Mouse (Mus musculus): ENCODE data around the gene Casr. TPM values are rescaled to one million over a fixed set of nuclear protein-coding genes. Genes with fewer than 3 reads are reported as not detected.

Gene Casr
- total and polyA plus RNA-seq, 2 experiments from 2014 or later = 0.33 to 1.5 TPM

DNA sequence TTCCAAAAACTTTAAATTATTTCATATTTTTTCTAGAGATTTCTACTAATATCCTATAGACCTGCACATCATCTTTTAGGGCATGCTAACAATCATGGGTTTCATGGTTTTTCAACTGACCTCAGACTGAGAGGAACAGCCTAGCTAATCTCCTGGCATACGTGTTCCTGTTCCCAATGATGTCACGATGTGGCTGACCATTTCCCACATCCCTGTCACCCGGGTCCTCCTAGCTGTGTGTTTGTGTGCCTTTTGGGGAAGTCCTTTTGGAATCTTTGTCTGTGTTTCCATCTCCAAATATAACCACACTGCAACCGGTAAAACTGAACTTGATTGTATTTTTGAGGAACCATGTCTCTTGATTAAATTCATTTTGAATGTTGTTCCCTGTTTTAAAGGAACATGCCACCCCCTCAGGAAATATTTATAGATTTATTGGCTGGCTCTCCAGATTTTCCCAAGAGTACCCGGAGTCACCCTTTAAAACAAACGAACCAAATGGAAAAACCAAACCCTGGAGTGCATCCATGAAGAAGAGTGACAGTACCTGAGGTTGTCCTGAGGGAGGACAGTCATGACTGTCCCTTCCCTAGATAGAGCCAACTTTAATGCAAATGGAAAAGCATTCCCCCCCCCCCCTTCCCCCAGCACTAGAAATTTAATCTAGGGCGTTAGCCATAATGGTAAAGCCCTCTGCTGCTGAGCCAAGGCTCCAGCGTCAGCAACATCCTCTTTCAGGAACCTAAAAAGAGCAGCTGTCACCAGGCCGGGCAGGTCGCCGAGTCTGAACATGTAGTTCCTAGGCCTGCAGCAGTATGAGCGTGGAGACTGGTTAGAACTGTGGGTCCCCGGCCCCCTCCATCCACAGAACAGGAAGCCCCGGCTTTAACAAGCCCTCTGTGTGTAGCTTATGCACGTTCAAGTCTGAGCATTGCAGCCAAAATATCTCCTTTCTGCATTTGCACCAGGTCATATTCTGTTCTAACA, 31.1 kb downstream of the Casr start:
- H3K36me3 ChIP-seq (ENCODE audit: insufficient read depth, low read length) = no peaks in the 10 kb centered on the region
- WGBS = 77% methylated on average over 15 of the region's 15 CpGs
- TF ChIP-seq CTCF (IDR thresholded peaks at IDR 0.05) = no peak
- ATAC-seq (ENCODE audit: low FRiP score) = no peak
- H3K27ac ChIP-seq (ENCODE audit: low read depth, low read length) = no peak overlapping the region
- no peak for DNase-seq (ENCODE audit: low spot score)
- H3K4me2 ChIP-seq (ENCODE audit: low read depth, low read length, poor library complexity, severe bottlenecking) = no peak overlapping the region
- H3K9ac ChIP-seq (replicated peaks; ENCODE audit: low read length, poor library complexity, severe bottlenecking) = no peak overlapping the region
- H3K27me3 ChIP-seq (ENCODE audit: insufficient read depth, low read length) = no peaks in the 10 kb centered on the region
- H3K4me3 ChIP-seq (ENCODE audit: low read depth, low read length) = no peak overlapping the region
- H3K9me3 ChIP-seq (ENCODE audit: low read length) = no peaks in the 10 kb centered on the region
- H3K4me1 ChIP-seq (ENCODE audit: insufficient read depth, low read length) = no peaks in the 10 kb centered on the region

DNA sequence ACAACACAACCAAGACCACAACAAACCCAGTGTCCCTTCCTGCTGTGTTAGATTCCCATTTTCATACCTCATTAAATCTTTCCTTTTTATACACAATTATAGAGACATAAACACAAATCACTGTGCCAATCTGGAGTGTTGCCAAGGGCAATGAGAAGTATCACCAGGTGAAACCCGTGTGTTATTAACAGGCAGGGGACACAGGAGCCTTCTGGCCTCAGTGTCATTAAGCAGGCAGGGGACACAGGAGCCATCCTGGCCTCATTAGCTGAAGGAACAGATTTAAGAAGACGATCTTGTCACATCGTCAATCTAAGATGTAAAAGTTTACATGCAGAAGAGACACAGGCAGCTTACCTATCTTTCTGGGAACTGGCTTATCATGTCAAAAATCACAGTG, 33.1 kb downstream of the Casr start:
- Histone ChIP-seq H3K9ac (replicated peaks; ENCODE audit: low read length, poor library complexity, severe bottlenecking) (no peak overlapping the region), H3K4me3 (ENCODE audit: low read depth, low read length) (no peak overlapping the region), H3K27ac (ENCODE audit: low read depth, low read length) (no peak overlapping the region), H3K4me1 (ENCODE audit: insufficient read depth, low read length) (no peaks in the 10 kb centered on the region), H3K27me3 (ENCODE audit: insufficient read depth, low read length) (no peaks in the 10 kb centered on the region), H3K36me3 (ENCODE audit: insufficient read depth, low read length) (no peaks in the 10 kb centered on the region), H3K4me2 (ENCODE audit: low read depth, low read length, poor library complexity, severe bottlenecking) (no peak overlapping the region), H3K9me3 (ENCODE audit: low read length) (no peaks in the 10 kb centered on the region)
- TF ChIP-seq CTCF (IDR thresholded peaks at IDR 0.05) = no peak
- WGBS = 74% methylated on average over 3 of the region's 3 CpGs
- DNase-seq (ENCODE audit: low spot score) (peak; percentile 12), ATAC-seq (ENCODE audit: low FRiP score) (no peak)

DNA sequence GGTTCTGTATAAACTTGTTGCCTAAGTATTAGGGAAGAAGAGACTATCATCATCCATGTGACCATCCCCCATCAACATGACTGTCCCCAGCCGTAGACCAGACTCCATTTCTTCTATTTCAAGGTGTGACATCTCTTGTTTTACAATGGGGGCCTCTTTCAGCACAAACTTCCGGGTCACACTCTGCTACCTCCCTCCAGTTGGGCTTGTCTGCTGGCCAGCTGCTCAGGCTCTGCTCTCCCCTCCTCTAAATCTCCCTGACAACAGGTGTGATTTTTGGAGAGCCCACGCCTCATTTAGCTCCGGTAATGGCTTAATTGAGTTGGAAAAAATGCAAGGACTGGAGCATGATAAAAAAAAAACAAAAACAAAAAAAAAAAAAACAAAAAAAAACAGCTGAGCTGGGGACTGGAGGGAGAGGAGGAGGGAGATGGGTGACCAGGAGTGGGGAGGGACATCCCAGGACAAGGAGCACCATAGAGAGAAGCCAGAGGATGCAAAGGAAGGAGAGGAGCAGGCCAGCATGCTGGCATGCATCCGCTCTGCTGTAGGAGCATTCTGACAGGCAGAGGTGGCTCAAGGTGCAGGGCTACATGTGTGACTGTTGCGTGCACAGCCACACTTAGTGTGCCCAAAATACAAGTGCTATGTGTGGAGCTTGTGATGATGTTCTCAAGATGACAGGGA, 35.2 kb downstream of the Casr start:
- no peaks in the 10 kb centered on the region for H3K36me3 ChIP-seq (ENCODE audit: insufficient read depth, low read length)
- H3K9ac ChIP-seq (replicated peaks; ENCODE audit: low read length, poor library complexity, severe bottlenecking) = no peak overlapping the region
- no peak overlapping the region for H3K4me3 ChIP-seq (ENCODE audit: low read depth, low read length)
- no peaks in the 10 kb centered on the region for H3K27me3 ChIP-seq (ENCODE audit: insufficient read depth, low read length)
- H3K4me1 ChIP-seq (ENCODE audit: insufficient read depth, low read length) = no peaks in the 10 kb centered on the region
- H3K9me3 ChIP-seq (ENCODE audit: low read length) = no peaks in the 10 kb centered on the region
- no peak overlapping the region for H3K27ac ChIP-seq (ENCODE audit: low read depth, low read length)
- DNase-seq (ENCODE audit: low spot score) (no peak), ATAC-seq (ENCODE audit: low FRiP score) (no peak)
- 60% methylated on average over 6 of the region's 6 CpGs for WGBS
- H3K4me2 ChIP-seq (ENCODE audit: low read depth, low read length, poor library complexity, severe bottlenecking) = no peak overlapping the region
- no peak for TF ChIP-seq CTCF (IDR thresholded peaks at IDR 0.05)

- no peak overlapping the region for H3K9ac ChIP-seq (replicated peaks; ENCODE audit: low read length, poor library complexity, severe bottlenecking)
- DNase-seq (ENCODE audit: low spot score) (no peak), ATAC-seq (ENCODE audit: low FRiP score) (no peak)
- H3K36me3 ChIP-seq (ENCODE audit: insufficient read depth, low read length) = no peaks in the 10 kb centered on the region
- no peak overlapping the region for H3K27ac ChIP-seq (ENCODE audit: low read depth, low read length)
- 69% methylated on average over 5 of the region's 5 CpGs for WGBS
- no peaks in the 10 kb centered on the region for H3K4me1 ChIP-seq (ENCODE audit: insufficient read depth, low read length)
- no peak overlapping the region for H3K4me2 ChIP-seq (ENCODE audit: low read depth, low read length, poor library complexity, severe bottlenecking)
- no peaks in the 10 kb centered on the region for H3K9me3 ChIP-seq (ENCODE audit: low read length)
- H3K27me3 ChIP-seq (ENCODE audit: insufficient read depth, low read length) = no peaks in the 10 kb centered on the region
- no peak overlapping the region for H3K4me3 ChIP-seq (ENCODE audit: low read depth, low read length)
- no peak for TF ChIP-seq CTCF (IDR thresholded peaks at IDR 0.05)
Observed at GRCm38 (mm10) chr16:36523095-36523494, 38.8 kb downstream of the Casr start.

DNA sequence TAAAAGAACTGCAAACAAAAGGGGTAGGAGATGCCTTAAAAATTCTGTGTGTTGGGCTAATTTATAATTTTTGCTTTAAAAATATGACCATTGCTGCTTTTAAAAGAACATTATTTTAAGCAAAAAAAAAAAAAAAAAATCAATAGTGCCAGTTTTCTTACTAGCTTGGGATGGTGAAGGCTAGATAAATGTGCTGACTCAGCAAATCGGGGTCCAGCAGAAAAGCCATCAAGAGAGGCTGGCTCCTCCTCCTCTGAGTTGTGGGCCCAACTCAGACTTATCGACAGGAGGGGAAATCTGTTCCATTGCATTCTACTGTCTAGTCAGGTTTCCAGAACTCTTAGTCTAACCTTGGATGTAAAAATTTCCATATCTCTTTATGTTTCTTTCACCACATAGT, 45.6 kb downstream of the Casr start:
- ATAC-seq (ENCODE audit: low FRiP score) (no peak), DNase-seq (ENCODE audit: low spot score) (no peak)
- H3K9me3 ChIP-seq (ENCODE audit: low read length) = no peaks in the 10 kb centered on the region
- 73% methylated on average over 2 of the region's 2 CpGs for WGBS
- H3K4me1 ChIP-seq (ENCODE audit: insufficient read depth, low read length) = no peaks in the 10 kb centered on the region
- H3K27ac ChIP-seq (ENCODE audit: low read depth, low read length) = no peak overlapping the region
- H3K9ac ChIP-seq (replicated peaks; ENCODE audit: low read length, poor library complexity, severe bottlenecking) = no peak overlapping the region
- H3K4me3 ChIP-seq (ENCODE audit: low read depth, low read length) = no peak overlapping the region
- no peak overlapping the region for H3K4me2 ChIP-seq (ENCODE audit: low read depth, low read length, poor library complexity, severe bottlenecking)
- H3K36me3 ChIP-seq (ENCODE audit: insufficient read depth, low read length) = no peaks in the 10 kb centered on the region
- TF ChIP-seq CTCF (IDR thresholded peaks at IDR 0.05) = no peak
- no peaks in the 10 kb centered on the region for H3K27me3 ChIP-seq (ENCODE audit: insufficient read depth, low read length)

GRCm38 (mm10) chr16:36507300-36507699, 54.6 kb downstream of the Casr start:
- TF ChIP-seq CTCF (IDR thresholded peaks at IDR 0.05) = no peak
- no peak overlapping the region for H3K9ac ChIP-seq (replicated peaks; ENCODE audit: low read length, poor library complexity, severe bottlenecking)
- no peaks in the 10 kb centered on the region for H3K36me3 ChIP-seq (ENCODE audit: insufficient read depth, low read length)
- no peak overlapping the region for H3K4me3 ChIP-seq (ENCODE audit: low read depth, low read length)
- H3K4me1 ChIP-seq (ENCODE audit: insufficient read depth, low read length) = no peaks in the 10 kb centered on the region
- no peak overlapping the region for H3K4me2 ChIP-seq (ENCODE audit: low read depth, low read length, poor library complexity, severe bottlenecking)
- H3K27me3 ChIP-seq (ENCODE audit: insufficient read depth, low read length) = no peaks in the 10 kb centered on the region
- ATAC-seq (ENCODE audit: low FRiP score) = no peak
- 90% methylated on average over 5 of the region's 5 CpGs for WGBS
- DNase-seq (ENCODE audit: low spot score) = no peak
- H3K9me3 ChIP-seq (ENCODE audit: low read length) = no peaks in the 10 kb centered on the region
- H3K27ac ChIP-seq (ENCODE audit: low read depth, low read length) = no peak overlapping the region
